Mouse (Mus musculus) erythroblast, embryonic 14.5 days (primary cell): ENCODE measurements around the gene Adamts13. TPM values are rescaled to one million over a fixed set of nuclear protein-coding genes. Genes with fewer than 3 reads are reported as not detected.

Source experiments
- H3K27me3 ChIP-seq: 2 replicates; pipeline ENCODE4 v1.6.1; 2012; ENCODE audit warnings: inconsistent platforms; ENCODE audit not compliant: control insufficient read depth
- H3K36me3 ChIP-seq: 2 replicates; pipeline ENCODE4 v1.6.1; 2012; ENCODE audit warnings: mild to moderate bottlenecking, inconsistent platforms; ENCODE audit not compliant: control insufficient read depth
- H3K4me1 ChIP-seq: 2 replicates; pipeline ENCODE4 v1.6.1; 2012; ENCODE audit warnings: inconsistent platforms; ENCODE audit not compliant: control insufficient read depth
- H3K4me3 ChIP-seq: replicated peaks from 2 replicates; pipeline ENCODE3; 2012; ENCODE audit warnings: moderate library complexity, mild to moderate bottlenecking, inconsistent platforms
- H3K9me3 ChIP-seq: 2 replicates; pipeline ENCODE4 v1.6.1; 2012; ENCODE audit warnings: low read length, inconsistent platforms, mixed read lengths; ENCODE audit not compliant: control insufficient read depth
- GATA1 ChIP-seq: IDR thresholded peaks from 2 replicates; pipeline ENCODE4 v1.6.1; 2012; ENCODE audit warnings: low read length, inconsistent platforms, mixed read lengths
- TAL1 ChIP-seq: IDR thresholded peaks from 3 replicates; pipeline ENCODE4 v1.6.1; 2012; ENCODE audit warnings: low read length, inconsistent platforms, mixed read lengths
- polyA plus RNA-seq: library from polyadenylated mRNA; stranded (reverse); fragments of >175 nt; gene quantifications from 2 replicates; pipeline ENCODE4 v1.2.3, GENCODE M21; 2012

Adamts13 gene
- polyA plus RNA-seq, 1 experiment: not detected

GRCm38 (mm10) chr2:27043461-27043860 lies 70.2 kb downstream of the Adamts13 start:
- TF ChIP-seq TAL1: no peak
- TF ChIP-seq GATA1: no peak
- Histone ChIP-seq H3K27me3 (no peaks in the 10 kb centered on the region), H3K4me1 (no peaks in the 10 kb centered on the region), H3K9me3 (no peaks in the 10 kb centered on the region), H3K36me3 (no peaks in the 10 kb centered on the region), H3K4me3 (no peak overlapping the region)

- no peak for TF ChIP-seq TAL1
- TF ChIP-seq GATA1: no peak
- Histone ChIP-seq H3K27me3 (no peaks in the 10 kb centered on the region), H3K4me3 (no peak overlapping the region), H3K9me3 (no peaks in the 10 kb centered on the region), H3K36me3 (no peaks in the 10 kb centered on the region), H3K4me1 (no peaks in the 10 kb centered on the region)
Observed at GRCm38 (mm10) chr2:27044166-27044565, 71.0 kb downstream of the Adamts13 start.

DNA sequence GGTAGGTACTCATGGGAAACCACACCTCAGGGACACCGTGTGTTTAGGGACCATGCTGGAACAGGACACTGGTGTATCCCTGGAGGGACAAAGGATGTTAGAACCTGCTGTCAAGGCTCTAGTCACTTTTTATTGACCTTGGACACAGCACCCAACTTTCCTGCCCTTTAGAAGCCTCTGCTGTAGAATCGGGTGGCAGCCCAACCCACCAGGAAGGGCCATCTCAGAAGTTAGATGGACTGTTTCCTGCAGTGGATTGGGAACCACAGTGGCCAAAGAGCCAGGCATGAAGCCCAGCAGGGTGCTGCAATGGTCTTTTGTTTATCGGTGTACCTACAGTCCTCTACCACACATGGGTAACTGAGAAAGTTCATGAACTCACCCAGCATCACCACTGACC lies 71.4 kb downstream of the Adamts13 start:
- Histone ChIP-seq H3K4me1 (no peaks in the 10 kb centered on the region), H3K36me3 (no peaks in the 10 kb centered on the region), H3K4me3 (no peak overlapping the region), H3K9me3 (no peaks in the 10 kb centered on the region), H3K27me3 (no peaks in the 10 kb centered on the region)
- TF ChIP-seq TAL1 (no peak), GATA1 (no peak)

DNA sequence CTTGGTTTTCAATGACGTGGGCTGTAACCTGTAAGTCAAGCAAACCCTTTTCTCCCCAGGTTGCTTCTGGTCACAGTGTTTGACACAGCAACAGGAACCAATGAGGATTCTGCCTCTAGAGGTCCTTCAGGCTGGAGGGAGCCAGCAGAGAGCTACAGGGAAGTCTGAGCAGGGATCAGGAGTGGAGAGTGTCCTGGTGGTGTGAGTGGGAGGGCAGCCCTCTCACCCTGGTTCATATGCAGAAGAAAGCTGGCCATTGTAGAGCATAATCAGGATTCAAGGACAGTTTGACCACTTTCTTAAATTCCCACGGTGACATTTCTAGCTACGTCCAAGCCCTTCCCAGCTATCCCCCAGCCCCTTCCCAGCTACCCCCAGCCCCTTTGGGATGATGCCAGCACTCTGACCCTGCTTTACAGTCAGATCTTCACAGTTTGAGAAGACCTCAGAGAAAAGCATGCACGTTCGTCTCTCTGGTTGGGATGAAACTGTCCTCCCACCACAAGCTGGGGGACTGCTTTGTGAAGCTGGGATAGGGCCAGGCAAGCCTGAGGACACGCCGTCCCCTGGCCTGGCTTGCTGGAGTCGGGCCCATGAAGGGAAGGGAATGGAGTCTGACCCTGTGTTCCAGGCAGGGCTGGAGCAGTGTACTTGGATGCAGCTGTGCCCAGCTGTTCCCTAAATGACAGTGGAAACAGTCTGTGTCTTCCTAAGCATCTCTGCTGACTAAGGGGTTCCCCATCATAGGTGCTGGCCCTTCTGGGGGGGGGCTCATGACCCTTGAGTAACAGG lies 73.0 kb downstream of the Adamts13 start:
- Histone ChIP-seq H3K27me3 (no peaks in the 10 kb centered on the region), H3K4me1 (no peaks in the 10 kb centered on the region), H3K36me3 (no peaks in the 10 kb centered on the region), H3K9me3 (no peaks in the 10 kb centered on the region), H3K4me3 (no peak overlapping the region)
- TF ChIP-seq GATA1: no peak
- TF ChIP-seq TAL1: no peak

- TF ChIP-seq TAL1 (no peak), GATA1 (no peak)
- Histone ChIP-seq H3K4me3 (no peak overlapping the region), H3K4me1 (no peaks in the 10 kb centered on the region), H3K36me3 (no peaks in the 10 kb centered on the region), H3K9me3 (no peaks in the 10 kb centered on the region), H3K27me3 (no peaks in the 10 kb centered on the region)
Observed at GRCm38 (mm10) chr2:27049408-27049807, 76.2 kb downstream of the Adamts13 start.

- no peaks in the 10 kb centered on the region for H3K36me3 ChIP-seq
- no peaks in the 10 kb centered on the region for H3K27me3 ChIP-seq
- no peaks in the 10 kb centered on the region for H3K9me3 ChIP-seq
- TF ChIP-seq TAL1 (no peak), GATA1 (no peak)
- no peaks in the 10 kb centered on the region for H3K4me1 ChIP-seq
- no peak overlapping the region for H3K4me3 ChIP-seq
Observed at GRCm38 (mm10) chr2:27058251-27058650, 85.0 kb downstream of the Adamts13 start.

DNA sequence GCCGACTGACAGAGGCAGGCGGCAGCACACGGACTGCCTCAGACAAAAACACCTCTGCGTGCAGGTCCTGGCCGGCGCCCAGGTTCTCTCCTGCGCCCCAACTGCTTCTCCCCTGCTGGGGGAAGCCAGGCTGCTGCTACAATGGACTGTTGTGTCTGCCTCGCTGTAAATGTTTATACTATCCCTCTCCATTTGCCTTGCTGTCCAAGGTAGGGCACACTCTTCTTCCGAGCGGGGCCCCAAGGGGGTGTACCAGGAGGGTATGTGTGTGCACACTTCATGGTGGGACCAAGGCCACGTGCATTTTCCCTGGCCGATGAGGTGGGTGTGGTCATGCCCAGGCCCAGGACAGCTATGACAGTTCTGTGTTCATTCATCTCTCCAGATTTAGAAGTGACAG lies 85.5 kb downstream of the Adamts13 start:
- Histone ChIP-seq H3K36me3 (no peaks in the 10 kb centered on the region), H3K27me3 (no peaks in the 10 kb centered on the region), H3K9me3 (no peaks in the 10 kb centered on the region), H3K4me3 (no peak overlapping the region), H3K4me1 (no peaks in the 10 kb centered on the region)
- TF ChIP-seq TAL1 (no peak), GATA1 (no peak)

- Histone ChIP-seq H3K4me1 (no peaks in the 10 kb centered on the region), H3K9me3 (no peaks in the 10 kb centered on the region), H3K36me3 (no peaks in the 10 kb centered on the region), H3K27me3 (no peaks in the 10 kb centered on the region), H3K4me3 (no peak overlapping the region)
- TF ChIP-seq GATA1 (no peak), TAL1 (no peak)
Observed at GRCm38 (mm10) chr2:27059187-27059586, 86.0 kb downstream of the Adamts13 start.

Other genes with a start within 250 kb of the Adamts13 start
- not detected in 2 replicates for gene Abo, start 108.4 kb upstream of the Adamts13 start, polyA plus RNA-seq
- 0.85 and 0.93 TPM in 2 replicates for gene Surf6, start 70.5 kb upstream of the Adamts13 start, polyA plus RNA-seq
- gene Med22, start 62.7 kb upstream of the Adamts13 start, polyA plus RNA-seq: 2.0 and 2.6 TPM in 2 replicates
- 616 and 622 TPM in 2 replicates for gene Rpl7a, start 62.7 kb upstream of the Adamts13 start, polyA plus RNA-seq
- 0.29 and 0.31 TPM in 2 replicates for gene Surf2, start 57.0 kb upstream of the Adamts13 start, polyA plus RNA-seq
- gene Surf1, start 56.9 kb upstream of the Adamts13 start, polyA plus RNA-seq: 1.7 and 2.3 TPM in 2 replicates
- 2.2 and 2.4 TPM in 2 replicates for gene Surf4, start 39.5 kb upstream of the Adamts13 start, polyA plus RNA-seq
- 0.02 TPM in 1 of 2 replicates, not detected in the other for gene Stkld1, start 39.4 kb upstream of the Adamts13 start, polyA plus RNA-seq
- gene Rexo4, start 9.0 kb upstream of the Adamts13 start, polyA plus RNA-seq: 2.7 and 5.7 TPM in 2 replicates
- gene Cacfd1, start 36.5 kb downstream of the Adamts13 start, polyA plus RNA-seq: 0.16 and 0.25 TPM in 2 replicates
- gene Slc2a6, start 54.6 kb downstream of the Adamts13 start, polyA plus RNA-seq: 0.02 and 0.10 TPM in 2 replicates
- gene Mymk, start 98.8 kb downstream of the Adamts13 start, polyA plus RNA-seq: not detected in 2 replicates
- gene Adamtsl2, start 106.0 kb downstream of the Adamts13 start, polyA plus RNA-seq: not detected in 2 replicates
- not detected in 2 replicates for gene Fam163b, start 169.1 kb downstream of the Adamts13 start, polyA plus RNA-seq
- not detected in 2 replicates for gene Dbh, start 191.8 kb downstream of the Adamts13 start, polyA plus RNA-seq